Mouse (Mus musculus) kidney, adult 2 months (tissue): ENCODE data around the gene Lmbrd2. TPM values are rescaled to one million over a fixed set of nuclear protein-coding genes. Genes with fewer than 3 reads are reported as not detected.

Source experiments
- DNase-seq: peaks from one replicate; pipeline ENCODE4 v3.0.0; 2021
- H3K27ac ChIP-seq: fragments of 200-500 bp; 2 replicates; pipeline ENCODE4 v1.5.1; 2012; ENCODE audit warnings: low read depth, low read length, control low read depth, inconsistent platforms; ENCODE audit not compliant: insufficient read depth
- H3K27me3 ChIP-seq: fragments of 200-500 bp; replicated peaks from 2 replicates; pipeline ENCODE4 v1.6.1; 2012; ENCODE audit warnings: mild to moderate bottlenecking, moderate library complexity, low read length, inconsistent platforms; ENCODE audit not compliant: control insufficient read depth, insufficient read depth
- H3K36me3 ChIP-seq: fragments of 200-500 bp; 2 replicates; pipeline ENCODE4 v1.6.1; 2012; ENCODE audit warnings: mild to moderate bottlenecking, moderate library complexity, low read length, inconsistent platforms; ENCODE audit not compliant: control insufficient read depth, insufficient read depth
- H3K4me1 ChIP-seq: fragments of 200-500 bp; 2 replicates; pipeline ENCODE4 v1.6.1; 2011; ENCODE audit warnings: low read length; ENCODE audit not compliant: control insufficient read depth, insufficient read depth
- H3K4me3 ChIP-seq: fragments of 200-500 bp; 2 replicates; pipeline ENCODE4 v1.5.1; 2011; ENCODE audit warnings: mild to moderate bottlenecking, low read depth, low read length, control low read depth; ENCODE audit not compliant: insufficient read depth
- CTCF ChIP-seq: fragments of 200-500 bp; conservative IDR thresholded peaks from 2 replicates; pipeline ENCODE4 v1.5.1; 2011; ENCODE audit warnings: low read depth, mild to moderate bottlenecking, control low read depth, low read length, moderate library complexity, mixed read lengths; ENCODE audit not compliant: insufficient read depth, insufficient read length
- POLR2A ChIP-seq: fragments of 200-500 bp; IDR thresholded peaks from one replicate; pipeline ENCODE4 v1.6.1; 2011; ENCODE audit warnings: low read depth, low read length, control low read depth
- WGBS: fragments of 180-500 bp; shearing (Covaris S2); methylation state at CpG from one replicate; pipeline ENCODE4 v1.1.7; 2018; 5-methylcytosine and 5-hydroxymethylcytosine counted together
- polyA plus RNA-seq: library from polyadenylated mRNA; depleted of rRNA; stranded (reverse); fragments of >200 nt; gene quantifications from 2 replicates; pipeline ENCODE4 v1.2.3, GENCODE M21; 2012

Gene Lmbrd2
- polyA plus RNA-seq, 1 experiment = 32.4 TPM

DNA sequence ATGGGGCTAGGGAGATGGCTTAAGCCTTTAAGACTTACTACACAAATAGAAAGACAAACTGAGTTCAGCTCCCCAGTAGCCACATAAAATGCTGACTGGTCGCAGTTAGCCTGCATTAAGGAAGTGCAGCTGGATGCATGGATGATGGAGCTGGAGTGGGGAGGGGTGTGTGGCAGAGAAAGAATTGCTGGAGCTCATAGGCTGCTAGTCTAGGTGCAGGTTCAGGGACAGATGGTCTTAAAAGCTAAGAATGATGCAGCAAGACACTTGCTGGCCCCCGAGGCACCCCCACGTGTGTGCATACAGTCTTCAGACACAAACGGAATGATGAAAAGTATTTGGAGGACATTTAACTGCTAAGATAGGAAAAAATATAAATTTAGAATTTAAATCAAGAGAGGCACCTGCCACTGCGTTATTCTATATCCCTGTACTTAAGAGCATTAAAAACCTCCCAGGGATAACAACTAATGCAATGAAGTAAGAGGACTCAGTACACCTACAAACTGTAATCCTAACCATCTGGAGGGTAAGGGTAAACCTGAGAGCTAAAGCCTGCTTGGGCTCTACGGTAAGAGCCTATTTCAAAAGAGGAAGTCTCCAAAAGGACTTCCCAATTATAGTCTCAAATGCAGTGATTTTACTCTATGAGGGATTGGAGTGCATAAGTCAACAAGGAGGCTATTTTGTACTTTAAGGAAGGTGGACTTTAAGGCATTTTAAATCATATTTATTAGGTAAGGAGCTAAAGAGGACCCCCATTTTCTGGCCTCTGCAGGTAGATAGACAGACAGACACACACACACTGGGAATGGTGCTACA lies 29.6 kb upstream of the Lmbrd2 start:
- 80% methylated on average over 6 of the region's 6 CpGs for WGBS
- peaks cover 3% of the 10 kb centered on the region; the same call in 1 of the 2 replicates for H3K36me3 ChIP-seq
- no peak overlapping the region for H3K27ac ChIP-seq
- H3K27me3 ChIP-seq = no peaks in the 10 kb centered on the region
- H3K4me3 ChIP-seq = no peak overlapping the region
- DNase-seq = no peak
- TF ChIP-seq CTCF (no peak), POLR2A (no peak)
- H3K4me1 ChIP-seq = no peaks in the 10 kb centered on the region; the same call in 1 of the 2 replicates

DNA sequence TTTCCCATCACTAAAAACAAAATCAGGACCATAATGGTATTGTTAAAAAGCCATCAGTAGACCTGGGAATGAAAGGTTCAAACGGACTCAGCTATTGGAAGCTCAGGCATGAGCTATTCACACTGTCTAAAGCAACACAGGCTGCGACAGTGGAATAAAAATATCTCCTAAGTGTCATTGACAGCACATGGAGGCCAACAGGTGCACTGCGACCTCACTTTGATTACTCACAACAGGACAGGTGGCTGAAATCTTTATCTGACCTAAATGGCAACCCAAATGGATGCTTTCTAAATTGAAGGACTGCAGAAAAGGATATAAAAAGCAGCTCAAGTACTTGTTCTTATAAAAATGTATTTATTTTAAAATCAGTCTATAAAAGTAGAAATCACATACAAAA lies 28.7 kb upstream of the Lmbrd2 start:
- peaks cover 3% of the 10 kb centered on the region; the same call in 1 of the 2 replicates for H3K36me3 ChIP-seq
- no peaks in the 10 kb centered on the region for H3K4me1 ChIP-seq
- WGBS = 81% methylated on average over 3 of the region's 3 CpGs
- H3K27me3 ChIP-seq = no peaks in the 10 kb centered on the region
- DNase-seq = no peak
- TF ChIP-seq POLR2A (no peak), CTCF (no peak)
- no peak overlapping the region for H3K27ac ChIP-seq
- no peak overlapping the region for H3K4me3 ChIP-seq

- H3K27ac ChIP-seq = no peak overlapping the region
- H3K36me3 ChIP-seq = no peaks in the 10 kb centered on the region; the same call in 1 of the 2 replicates
- TF ChIP-seq CTCF (no peak), POLR2A (no peak)
- H3K27me3 ChIP-seq = no peaks in the 10 kb centered on the region
- 65% methylated on average over 9 of the region's 9 CpGs for WGBS
- 0 out of 2 replicates have a peak, but pooled peaks cover 1% of the 10 kb centered on the region for H3K4me1 ChIP-seq
- no peak for DNase-seq
- H3K4me3 ChIP-seq = no peak overlapping the region
Observed at GRCm38 (mm10) chr15:9113556-9113955, 26.8 kb upstream of the Lmbrd2 start.

- no peak for DNase-seq
- Histone ChIP-seq H3K27me3 (no peaks in the 10 kb centered on the region), H3K36me3 (no peaks in the 10 kb centered on the region; the same call in 1 of the 2 replicates), H3K4me3 (no peak overlapping the region), H3K27ac (no peak overlapping the region), H3K4me1 (0 out of 2 replicates have a peak, but pooled peaks cover 7% of the 10 kb centered on the region)
- TF ChIP-seq CTCF = no peak
- WGBS = 82% methylated on average over 4 of the region's 4 CpGs
Observed at GRCm38 (mm10) chr15:9114131-9114530, 26.2 kb upstream of the Lmbrd2 start.

DNA sequence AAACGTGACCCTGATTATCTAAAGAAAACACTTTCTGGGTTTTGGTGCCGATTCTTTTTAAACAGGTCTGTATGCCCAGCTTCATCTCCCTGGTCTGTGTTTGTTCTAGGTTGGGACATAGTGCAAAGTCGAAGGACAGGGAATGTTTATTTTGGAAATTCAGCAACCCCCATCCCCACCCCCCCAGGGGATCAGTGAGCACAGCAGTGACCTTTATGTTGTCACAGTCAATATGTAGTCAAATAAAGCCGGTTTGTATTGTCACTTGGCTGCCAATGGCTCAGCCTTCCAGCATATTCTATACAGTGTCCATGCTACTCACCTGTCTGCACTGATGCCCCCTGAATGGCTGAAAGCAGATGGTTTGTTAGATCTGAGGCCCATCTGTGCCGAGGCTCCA lies 25.8 kb upstream of the Lmbrd2 start:
- no peak overlapping the region for H3K27ac ChIP-seq
- TF ChIP-seq CTCF (no peak), POLR2A (no peak)
- WGBS = 68% methylated on average over 5 of the region's 5 CpGs
- no peaks in the 10 kb centered on the region; the same call in 1 of the 2 replicates for H3K36me3 ChIP-seq
- DNase-seq = peak; percentile 45
- H3K27me3 ChIP-seq = no peaks in the 10 kb centered on the region
- H3K4me1 ChIP-seq = 0 out of 2 replicates have a peak, but pooled peaks cover 8% of the 10 kb centered on the region
- no peak overlapping the region for H3K4me3 ChIP-seq

DNA sequence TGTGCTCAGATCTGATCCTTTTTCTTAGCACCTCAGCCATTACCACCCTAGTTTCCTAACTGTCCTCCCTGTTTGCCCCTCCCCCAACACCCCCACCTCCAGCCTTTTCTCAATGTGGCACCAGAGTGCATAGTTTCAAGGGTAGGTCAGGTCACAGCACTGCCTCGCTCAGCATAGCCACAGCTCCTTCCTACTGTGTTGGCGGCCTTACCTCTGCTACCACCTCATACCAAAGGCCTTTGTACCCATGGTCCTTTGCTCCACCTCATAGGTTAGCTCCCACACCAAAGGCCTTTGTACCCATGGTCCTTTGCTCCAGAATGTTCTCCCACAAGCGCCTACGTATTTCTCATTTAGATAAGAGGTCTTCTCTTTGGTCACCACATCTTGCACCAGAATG lies 21.5 kb upstream of the Lmbrd2 start:
- Histone ChIP-seq H3K4me3 (no peak overlapping the region), H3K36me3 (no peaks in the 10 kb centered on the region), H3K4me1 (0 out of 2 replicates have a peak, but pooled peaks cover 8% of the 10 kb centered on the region), H3K27ac (peak overlapping the region; percentile 59), H3K27me3 (no peaks in the 10 kb centered on the region)
- DNase-seq = peak; percentile 46
- TF ChIP-seq POLR2A = no peak
- no peak for TF ChIP-seq CTCF
- WGBS = 63% methylated on average over 4 of the region's 4 CpGs

DNA sequence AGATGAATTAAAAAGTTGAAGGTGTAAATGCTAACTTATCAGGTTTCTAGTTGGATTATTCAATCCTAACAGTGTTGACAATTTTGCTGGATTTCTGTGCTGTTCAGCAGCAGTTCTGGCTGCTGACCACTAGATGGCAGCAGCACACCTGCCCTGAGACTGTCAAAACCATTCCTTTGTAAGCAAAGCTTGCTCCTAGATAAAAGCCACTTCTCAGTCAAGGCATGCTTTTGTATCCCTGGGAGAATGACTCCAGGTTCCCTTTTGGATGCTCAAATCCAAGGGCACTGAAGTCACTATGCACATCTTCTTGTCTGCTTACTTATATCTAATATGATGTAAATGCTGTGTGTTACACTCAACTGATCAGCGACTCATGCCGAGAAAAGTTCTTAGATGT lies 20.3 kb upstream of the Lmbrd2 start:
- no peaks in the 10 kb centered on the region for H3K36me3 ChIP-seq

More for the DNA sequence above, 20.3 kb upstream of the Lmbrd2 start:
- DNase-seq = peak; percentile 58
- TF ChIP-seq CTCF (peak; percentile 99), POLR2A (no peak)
- H3K27ac ChIP-seq = no peak overlapping the region
- H3K27me3 ChIP-seq = no peaks in the 10 kb centered on the region
- no peak overlapping the region for H3K4me3 ChIP-seq
- H3K4me1 ChIP-seq = 0 out of 2 replicates have a peak, but pooled peaks cover 8% of the 10 kb centered on the region
- 98% methylated on average over 2 of the region's 2 CpGs for WGBS
